Mouse (Mus musculus): ENCODE measurements around the gene Clstn1.
A peak's percentile ranks its signal among the peaks of the same experiment; 100 is the strongest.
"Not testable (repeated sequence)": the region's sequence is repeated elsewhere in the genome, so short reads cannot be mapped to it uniquely, and the experiment has no call there.

Clstn1 gene

GRCm38 (mm10) chr4:149602236-149602635, 16.0 kb downstream of the Clstn1 start:
- no peak for DNase-seq

DNA sequence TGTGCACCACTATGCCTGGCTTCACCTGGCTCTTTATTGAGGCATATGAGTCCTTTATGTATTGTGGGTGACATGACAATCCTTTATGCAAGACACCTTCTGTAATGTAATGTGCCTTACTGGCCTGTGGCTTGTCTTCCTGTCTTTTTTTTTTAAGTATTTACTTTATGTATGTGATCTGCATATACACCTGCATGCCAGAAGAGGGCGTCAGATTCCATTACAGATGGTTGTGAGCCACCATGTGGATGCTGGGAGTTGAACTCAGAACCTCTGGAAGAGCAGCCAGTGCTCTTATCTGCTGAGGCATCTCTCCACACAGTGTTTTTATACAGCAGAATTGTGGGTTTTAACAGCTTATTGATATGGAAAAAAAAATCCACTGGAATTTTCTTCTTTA, 17.6 kb downstream of the Clstn1 start:
- no peak for DNase-seq

DNA sequence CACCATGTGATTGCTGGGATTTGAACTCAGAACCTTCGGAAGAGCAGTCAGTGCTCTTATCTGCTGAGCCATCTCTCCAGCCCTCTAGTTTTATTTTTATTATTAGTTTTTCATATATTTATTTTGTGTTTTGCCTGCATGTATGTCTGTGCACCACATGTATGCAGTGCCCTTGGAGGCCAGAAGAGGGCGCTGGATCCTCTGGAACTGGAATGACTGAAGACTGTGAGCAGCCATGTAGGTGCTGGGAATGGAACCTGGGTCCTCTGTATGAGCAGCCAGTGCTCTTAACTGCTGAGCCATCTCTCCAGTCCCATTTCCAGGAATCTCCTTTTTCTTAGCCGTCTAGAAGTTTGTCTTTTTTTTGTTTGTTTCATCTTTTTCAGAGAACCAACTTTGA, 18.2 kb downstream of the Clstn1 start:
- no peak for DNase-seq

DNA sequence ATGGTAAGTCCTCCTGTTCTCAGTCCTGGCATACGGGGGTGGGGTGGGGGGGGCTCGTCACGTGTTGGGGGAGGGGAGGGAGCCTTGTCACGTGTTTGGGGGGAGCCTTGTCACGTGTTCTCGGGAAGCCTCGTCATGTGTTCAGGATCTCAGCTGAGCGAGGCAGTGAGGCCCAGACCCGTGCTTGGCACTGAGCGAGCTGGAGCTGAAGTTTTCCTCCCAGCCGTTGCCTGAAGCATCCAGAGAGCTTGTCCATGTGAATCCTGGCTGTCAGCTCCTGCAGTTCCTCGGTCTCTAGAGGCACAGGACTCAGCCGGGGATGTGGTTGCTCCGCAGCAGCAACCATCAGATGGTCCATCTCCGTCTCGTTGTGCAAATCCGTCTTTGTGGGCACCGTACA, 19.8 kb downstream of the Clstn1 start:
- DNase-seq: no peak

GRCm38 (mm10) chr4:149606766-149607358, 20.6 kb downstream of the Clstn1 start:
- DNase-seq: no peak

GRCm38 (mm10) chr4:149607591-149608308, 21.5 kb downstream of the Clstn1 start:
- no peak for DNase-seq

DNA sequence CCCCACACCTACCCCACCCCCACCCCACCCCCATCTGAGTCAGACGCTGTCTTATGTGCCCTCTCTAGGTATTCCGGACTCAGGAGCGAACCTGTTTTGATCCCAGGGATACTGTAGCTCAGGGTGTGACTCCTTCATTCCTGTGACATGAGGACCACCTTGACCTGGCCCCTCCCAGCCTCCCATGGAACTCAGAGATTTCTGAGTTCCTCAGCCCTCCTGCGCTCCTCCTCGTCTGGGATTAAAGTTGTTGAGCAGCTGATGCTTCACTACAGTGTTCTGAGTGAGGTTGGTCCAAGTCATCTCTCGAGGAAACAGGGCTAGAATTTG, 22.0 kb downstream of the Clstn1 start:
- DNase-seq: no peak

GRCm38 (mm10) chr4:149609256-149610025, 23.2 kb downstream of the Clstn1 start:
- DNase-seq: no peak

DNA sequence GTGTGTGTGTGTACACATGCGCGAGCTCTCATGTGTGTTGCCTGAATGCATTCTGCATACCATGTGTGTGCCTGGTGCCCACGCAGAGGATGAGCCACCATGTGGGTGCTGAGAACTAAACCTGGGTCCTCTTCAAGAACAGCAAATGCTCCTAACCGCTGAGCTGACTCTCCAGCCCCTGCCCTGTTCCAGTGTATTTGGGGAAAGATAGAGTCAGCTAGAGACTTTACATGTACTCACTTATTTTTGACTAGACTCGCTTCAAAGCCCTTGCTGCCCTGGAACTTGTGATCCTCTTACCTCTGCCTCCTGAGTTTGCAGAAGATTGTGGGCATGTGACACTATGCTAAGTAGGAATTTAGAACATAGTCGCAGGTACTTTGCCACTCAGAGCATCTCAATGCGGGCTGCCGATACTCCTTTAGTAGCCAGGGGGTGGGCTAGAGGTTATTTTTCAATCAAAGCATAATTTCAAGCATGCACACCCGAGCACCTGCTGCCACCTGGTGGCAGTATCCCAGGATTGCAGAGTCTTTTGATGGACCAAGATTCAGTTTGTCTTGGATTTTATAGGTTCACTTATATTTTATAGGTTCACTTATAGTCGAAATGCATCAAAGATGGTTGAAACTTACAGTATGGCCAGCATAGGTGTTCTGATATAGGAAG, 25.2 kb downstream of the Clstn1 start:
- DNase-seq: peak; percentile 56

DNA sequence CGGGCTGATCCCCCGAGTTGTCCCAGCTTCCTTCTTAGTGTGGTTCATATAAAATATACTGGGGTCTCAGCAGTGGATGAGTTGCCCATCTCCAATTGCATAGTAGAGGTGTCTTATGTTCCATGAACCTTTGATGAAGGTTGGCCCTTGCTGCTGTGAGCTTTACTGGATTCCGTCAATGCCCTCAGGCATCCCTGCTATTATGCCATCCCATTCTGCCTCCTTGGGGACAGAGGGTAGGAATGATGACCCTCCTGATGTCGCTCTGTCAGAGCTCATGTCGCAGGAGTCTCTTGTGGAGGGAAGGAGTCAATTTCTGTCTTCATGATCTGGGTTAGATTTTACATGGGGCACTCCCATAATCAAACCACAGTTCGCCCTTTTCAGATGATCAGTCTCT, 27.2 kb downstream of the Clstn1 start:
- DNase-seq: not testable (repeated sequence)

- no peak for DNase-seq
Observed at GRCm38 (mm10) chr4:149614869-149615268, 28.6 kb downstream of the Clstn1 start.

GRCm38 (mm10) chr4:149616999-149617398, 30.7 kb downstream of the Clstn1 start:
- not testable (repeated sequence) for DNase-seq

DNA sequence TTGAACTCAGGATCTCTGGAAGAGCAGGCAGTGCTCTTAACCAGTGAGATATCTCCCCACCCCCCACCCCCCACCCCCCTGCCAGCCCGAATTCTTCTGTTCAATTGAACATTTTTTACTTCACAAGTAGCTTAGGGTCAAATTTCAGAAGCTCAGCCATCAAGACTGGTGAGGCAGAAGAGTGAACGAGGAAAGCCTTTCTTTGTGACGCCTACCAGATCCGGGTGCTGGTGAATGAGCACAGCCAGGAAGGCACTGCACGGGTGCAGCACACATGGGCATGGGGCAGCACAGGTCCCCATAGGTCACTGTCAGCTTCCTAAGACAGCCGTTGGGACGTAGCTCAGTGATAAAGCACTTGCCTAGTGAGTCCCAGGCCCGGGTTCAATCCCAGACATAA, 33.7 kb downstream of the Clstn1 start:
- DNase-seq: no peak

DNA sequence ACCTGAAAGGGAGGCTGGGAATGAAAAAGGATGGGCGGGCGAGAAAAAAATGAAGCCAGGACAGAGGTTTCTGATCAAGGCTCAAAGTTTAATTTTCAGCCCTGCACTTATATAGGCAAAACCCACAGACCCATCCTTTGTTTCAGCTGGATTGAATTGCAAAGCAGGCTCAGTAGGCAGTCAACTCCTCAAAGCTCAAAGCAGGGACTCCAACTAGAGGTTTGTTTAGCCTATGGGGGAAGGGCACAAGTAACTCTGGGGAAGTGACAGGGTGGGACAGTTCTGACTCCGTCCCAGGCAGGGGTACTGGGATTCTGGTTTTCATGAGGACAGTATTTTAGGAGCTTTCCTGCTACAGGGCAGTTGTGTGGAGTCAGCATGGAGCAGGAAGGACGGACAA, 35.0 kb downstream of the Clstn1 start:
- DNase-seq: no peak

GRCm38 (mm10) chr4:149623711-149624110, 37.4 kb downstream of the Clstn1 start:
- DNase-seq: no peak

GRCm38 (mm10) chr4:149626809-149627208, 40.5 kb downstream of the Clstn1 start:
- no peak for DNase-seq

- DNase-seq: peak; percentile 61
Observed at GRCm38 (mm10) chr4:149628372-149628771, 42.1 kb downstream of the Clstn1 start.

DNA sequence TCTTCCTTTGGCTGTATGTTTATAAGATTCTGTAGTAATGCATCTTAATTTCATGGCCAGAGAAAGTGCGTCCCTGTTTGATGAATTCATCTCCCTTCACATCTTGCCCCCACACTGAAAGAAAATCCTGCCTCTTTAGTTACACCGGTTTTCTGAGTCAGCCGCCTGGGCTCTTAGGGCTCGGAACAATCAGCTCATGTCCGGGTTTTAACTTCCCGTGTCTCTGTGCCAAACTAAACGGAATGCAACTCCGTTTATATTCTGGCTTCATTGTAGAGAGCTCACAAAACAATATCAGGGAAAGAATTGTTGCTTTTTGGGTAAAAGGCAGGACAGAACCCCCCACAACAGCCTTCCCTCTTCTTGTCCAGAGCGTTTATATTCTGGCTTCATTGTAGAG, 42.5 kb downstream of the Clstn1 start:
- DNase-seq: no peak

GRCm38 (mm10) chr4:149632670-149633307, 46.5 kb downstream of the Clstn1 start:
- DNase-seq: no peak

GRCm38 (mm10) chr4:149634157-149634556, 47.9 kb downstream of the Clstn1 start:
- DNase-seq: no peak

DNA sequence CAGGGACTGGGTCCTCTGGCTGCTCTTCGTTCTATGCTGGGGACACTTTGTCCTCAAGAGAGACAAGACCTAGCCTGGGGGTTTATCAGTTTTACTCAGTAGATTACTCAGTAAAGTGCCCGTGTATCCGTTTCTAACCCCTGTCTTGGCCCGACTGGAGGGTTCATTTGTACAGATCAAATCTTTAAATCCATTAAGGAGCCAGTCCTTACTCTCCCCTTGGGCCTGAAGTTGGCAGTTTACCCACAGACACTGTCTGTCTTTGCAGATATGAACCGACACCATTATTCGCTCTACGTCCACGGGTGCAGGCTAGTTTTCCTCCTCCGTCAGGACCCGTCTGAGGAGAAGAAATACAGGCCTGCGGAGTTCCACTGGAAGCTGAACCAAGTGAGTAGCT, 48.7 kb downstream of the Clstn1 start:
- DNase-seq: no peak

DNA sequence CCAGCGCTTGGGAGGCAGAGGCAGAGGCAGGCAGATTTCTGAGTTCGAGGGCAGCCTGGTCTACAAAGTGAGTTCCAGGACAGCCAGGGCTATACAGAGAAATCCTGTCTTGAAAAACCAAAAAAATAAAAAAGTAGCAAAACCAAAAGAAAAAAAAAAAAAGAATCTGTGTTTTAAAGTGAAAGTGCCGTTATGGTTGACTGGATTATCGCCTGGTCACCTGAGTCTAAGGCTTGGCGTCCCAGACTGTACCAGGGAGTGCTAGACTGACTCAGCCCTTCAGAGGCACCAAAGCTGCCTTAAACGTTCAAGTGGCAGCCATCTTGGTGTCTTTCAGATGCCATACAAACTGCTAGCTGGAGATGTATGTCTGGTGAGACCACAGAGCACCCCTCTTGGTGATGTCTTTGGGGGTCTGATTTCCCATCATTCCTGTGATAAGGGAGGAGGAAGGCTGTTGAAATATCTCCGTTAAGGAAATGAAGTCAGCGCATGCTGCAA, 49.7 kb downstream of the Clstn1 start:
- no peak for DNase-seq

GRCm38 (mm10) chr4:149637942-149638341, 51.7 kb downstream of the Clstn1 start:
- no peak for DNase-seq

All from cerebellum, adult 8-10 months (tissue).